Mouse (Mus musculus): Measurements from ENCODE around the gene Pold3.
"Not testable (repeated sequence)": the region's sequence is repeated elsewhere in the genome, so short reads cannot be mapped to it uniquely, and the experiment has no call there.

The Pold3 gene

GRCm38 (mm10) chr7:100108341-100108740, 13.0 kb downstream of the Pold3 start:
- peak in 1 of 2 experiments; percentile 33 for DNase-seq

- DNase-seq: no peak
Observed at GRCm38 (mm10) chr7:100104677-100105076, 16.7 kb downstream of the Pold3 start.

- no peak for DNase-seq
Observed at GRCm38 (mm10) chr7:100100031-100100595, 21.3 kb downstream of the Pold3 start.

GRCm38 (mm10) chr7:100086891-100087290, 34.5 kb downstream of the Pold3 start:
- DNase-seq: no peak

GRCm38 (mm10) chr7:100086159-100086755, 35.1 kb downstream of the Pold3 start:
- no peak for DNase-seq

GRCm38 (mm10) chr7:100083812-100084211, 37.6 kb downstream of the Pold3 start:
- no peak for DNase-seq

GRCm38 (mm10) chr7:100082836-100083235, 38.5 kb downstream of the Pold3 start:
- DNase-seq: no peak

- DNase-seq: no peak
Observed at GRCm38 (mm10) chr7:100080087-100080781, 41.1 kb downstream of the Pold3 start.

GRCm38 (mm10) chr7:100077071-100077470, 44.3 kb downstream of the Pold3 start:
- DNase-seq: no peak

- no peak for DNase-seq
Observed at GRCm38 (mm10) chr7:100076296-100076695, 45.1 kb downstream of the Pold3 start.

- no peak for DNase-seq
Observed at GRCm38 (mm10) chr7:100073959-100074358, 47.4 kb downstream of the Pold3 start.

GRCm38 (mm10) chr7:100052991-100053390, 68.4 kb downstream of the Pold3 start:
- not testable (repeated sequence) for DNase-seq

- DNase-seq: no peak
Observed at GRCm38 (mm10) chr7:100051904-100052303, 69.5 kb downstream of the Pold3 start.

- peak; percentile 41 to 63 for DNase-seq
Observed at GRCm38 (mm10) chr7:100046486-100046885, 74.9 kb downstream of the Pold3 start.

- peak; percentile 64 to 65 for DNase-seq
Observed at GRCm38 (mm10) chr7:100043605-100044031, 77.7 kb downstream of the Pold3 start.

GRCm38 (mm10) chr7:100043096-100043495, 78.3 kb downstream of the Pold3 start:
- DNase-seq: peak in 1 of 2 experiments; percentile 17

GRCm38 (mm10) chr7:100042120-100042519, 79.2 kb downstream of the Pold3 start:
- DNase-seq: peak; percentile 16 to 26

- DNase-seq: peak; percentile 15 to 31
Observed at GRCm38 (mm10) chr7:100036495-100036894, 84.9 kb downstream of the Pold3 start.

- no peak for DNase-seq
Observed at GRCm38 (mm10) chr7:100036050-100036449, 85.3 kb downstream of the Pold3 start.

- no peak for DNase-seq
Observed at GRCm38 (mm10) chr7:100034815-100035463, 86.4 kb downstream of the Pold3 start.

- no peak for DNase-seq
Observed at GRCm38 (mm10) chr7:100033672-100034071, 87.7 kb downstream of the Pold3 start.

All from cerebellum, postnatal 25 days (tissue).